Mouse (Mus musculus): Measurements from ENCODE around the gene Asb8. TPM values are rescaled to one million over a fixed set of nuclear protein-coding genes. Genes with fewer than 3 reads are reported as not detected.

Asb8 gene
- total RNA-seq (2014; fragmentation: Nextera tagmentation) (21.0 and 25.6 TPM in 2 replicates), total RNA-seq (2017) (14.8 and 16.4 TPM in 2 replicates)

DNA sequence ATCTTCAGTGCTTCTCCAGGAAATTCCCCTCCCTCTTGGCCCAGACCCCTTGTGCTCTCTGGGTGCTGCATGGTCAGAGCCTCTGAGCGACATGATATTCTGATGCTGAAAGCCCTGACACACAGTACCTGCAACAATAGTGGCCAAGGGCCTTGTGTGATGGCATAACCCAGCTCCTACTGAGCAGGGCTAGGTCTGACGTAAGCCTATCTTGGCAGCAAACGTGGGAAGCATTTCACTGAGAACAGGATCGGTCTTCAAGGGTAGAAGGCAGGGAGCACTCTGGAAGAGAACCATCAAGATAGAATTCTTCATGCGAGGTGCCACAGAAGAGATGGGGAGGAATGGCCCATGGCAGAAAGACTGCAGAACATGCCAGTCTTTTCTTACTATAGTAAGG lies at the start of gene Asb8:
Gene Asb8 (minus strand): TSS at position 101 of the 400 bp plus-strand sequence.
- no peak for ATAC-seq (replicated peaks; ENCODE audit: low FRiP score, low TSS enrichment, poor library complexity, severe bottlenecking)

DNA sequence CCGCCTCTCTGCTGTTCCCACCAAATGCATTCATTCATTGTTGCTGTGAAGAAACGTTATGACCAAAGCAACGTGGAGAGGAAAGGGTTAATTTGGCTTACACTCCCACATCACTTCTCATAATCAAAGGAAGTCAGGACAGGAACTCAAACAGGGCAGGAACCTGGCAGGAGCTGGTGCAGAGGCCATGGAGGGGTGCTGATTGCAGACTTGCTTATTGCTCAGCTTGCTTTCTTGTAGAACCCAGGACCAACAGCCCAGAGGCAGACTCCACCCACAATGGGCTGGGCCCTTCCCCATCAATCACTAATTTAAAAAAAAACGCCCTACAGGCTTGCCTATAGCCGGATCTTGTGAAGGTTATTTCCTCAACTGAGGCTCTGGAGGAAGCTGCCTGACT lies 48.7 kb upstream of the Asb8 start:
- ATAC-seq (replicated peaks; ENCODE audit: low FRiP score, low TSS enrichment, poor library complexity, severe bottlenecking) = no peak

DNA sequence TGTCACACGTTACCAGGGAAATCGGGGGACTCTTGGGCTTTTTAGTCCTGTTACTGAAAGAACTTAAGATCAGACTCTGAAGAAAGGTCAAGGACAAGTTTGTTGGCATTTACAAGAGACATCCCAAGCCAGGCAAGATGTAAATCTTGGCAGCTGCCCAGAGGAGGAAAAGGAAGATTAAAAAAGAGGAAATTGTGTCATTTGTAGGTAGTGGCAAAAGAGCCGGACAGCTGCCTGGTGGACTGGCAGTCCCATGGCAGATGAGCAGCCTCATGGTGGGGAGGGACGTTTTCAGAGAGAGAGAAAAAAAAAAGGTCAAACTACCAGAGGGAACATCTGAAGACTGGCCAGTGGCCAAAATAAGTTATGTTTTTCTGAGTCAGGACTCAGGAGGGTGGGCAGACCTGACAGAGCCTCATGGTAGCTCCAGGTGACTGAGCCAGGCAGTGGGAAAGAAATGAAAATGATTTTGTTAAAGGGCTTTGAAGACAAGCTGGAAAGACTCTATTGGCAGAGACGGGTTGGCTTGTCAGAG lies 48.0 kb upstream of the Asb8 start:
- ATAC-seq (replicated peaks; ENCODE audit: low FRiP score, low TSS enrichment, poor library complexity, severe bottlenecking) = no peak

DNA sequence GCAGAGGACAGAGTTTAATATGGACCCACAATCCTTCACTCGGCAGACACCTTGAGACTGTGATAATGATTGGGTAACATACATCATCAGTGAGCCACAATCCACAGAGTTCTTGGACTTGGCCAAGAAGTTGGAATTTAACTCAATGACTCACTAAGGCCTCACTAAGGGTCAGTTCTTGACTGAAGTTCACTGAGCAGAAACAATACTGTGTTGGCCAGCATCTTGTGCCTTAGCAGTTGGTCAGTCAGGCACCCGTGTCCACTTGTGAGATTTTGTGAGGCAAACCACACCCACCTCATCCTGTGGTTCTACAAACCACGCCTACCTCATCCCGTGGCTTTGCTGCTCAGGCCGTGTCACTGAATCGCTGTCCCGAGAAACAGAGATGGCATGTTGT lies 44.3 kb upstream of the Asb8 start:
- no peak for ATAC-seq (replicated peaks; ENCODE audit: low FRiP score, low TSS enrichment, poor library complexity, severe bottlenecking)

DNA sequence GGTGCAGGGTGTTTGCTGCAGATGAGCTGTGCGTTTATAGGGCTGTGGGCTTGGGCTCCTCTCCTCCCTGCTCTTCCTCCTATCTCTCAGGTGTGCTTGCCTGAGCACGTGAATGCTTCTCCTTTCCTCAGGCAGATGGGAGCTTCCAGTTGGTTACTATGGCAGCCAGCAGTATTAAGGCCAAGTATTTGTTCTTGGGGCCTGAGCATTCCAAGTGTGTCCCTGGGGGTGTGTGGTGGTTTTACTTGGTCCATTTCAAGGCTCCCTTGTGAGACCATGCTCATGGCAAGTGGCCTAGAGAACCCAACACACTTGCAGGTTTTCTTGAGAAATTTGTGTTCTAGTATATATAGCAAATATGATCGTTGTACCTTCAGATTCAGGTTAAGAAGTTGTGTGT lies 30.0 kb upstream of the Asb8 start, which contains the start of gene Olfr288:
Gene Olfr288 (minus strand): TSS at position 101 of the 400 bp plus-strand sequence.
- ATAC-seq (replicated peaks; ENCODE audit: low FRiP score, low TSS enrichment, poor library complexity, severe bottlenecking) = no peak

DNA sequence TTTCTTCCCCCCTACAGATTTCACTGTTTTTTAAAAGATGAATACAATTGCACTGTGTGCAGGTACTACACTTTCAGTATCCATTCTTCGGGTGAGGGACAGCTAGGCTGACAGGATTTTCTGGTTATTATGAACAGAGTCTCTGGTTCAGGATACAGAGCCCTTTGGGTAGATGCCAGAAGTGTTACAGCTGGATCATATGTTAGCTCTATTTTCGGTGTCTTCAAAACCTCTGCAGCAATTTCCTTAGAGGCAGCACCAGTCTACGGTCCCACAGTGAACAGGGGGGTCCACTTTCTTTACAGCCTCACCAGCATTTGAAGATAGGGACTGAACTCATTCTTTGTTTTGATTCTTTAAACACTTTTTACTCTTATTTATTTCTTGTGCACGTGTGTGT lies 19.0 kb upstream of the Asb8 start:
- no peak for ATAC-seq (replicated peaks; ENCODE audit: low FRiP score, low TSS enrichment, poor library complexity, severe bottlenecking)

DNA sequence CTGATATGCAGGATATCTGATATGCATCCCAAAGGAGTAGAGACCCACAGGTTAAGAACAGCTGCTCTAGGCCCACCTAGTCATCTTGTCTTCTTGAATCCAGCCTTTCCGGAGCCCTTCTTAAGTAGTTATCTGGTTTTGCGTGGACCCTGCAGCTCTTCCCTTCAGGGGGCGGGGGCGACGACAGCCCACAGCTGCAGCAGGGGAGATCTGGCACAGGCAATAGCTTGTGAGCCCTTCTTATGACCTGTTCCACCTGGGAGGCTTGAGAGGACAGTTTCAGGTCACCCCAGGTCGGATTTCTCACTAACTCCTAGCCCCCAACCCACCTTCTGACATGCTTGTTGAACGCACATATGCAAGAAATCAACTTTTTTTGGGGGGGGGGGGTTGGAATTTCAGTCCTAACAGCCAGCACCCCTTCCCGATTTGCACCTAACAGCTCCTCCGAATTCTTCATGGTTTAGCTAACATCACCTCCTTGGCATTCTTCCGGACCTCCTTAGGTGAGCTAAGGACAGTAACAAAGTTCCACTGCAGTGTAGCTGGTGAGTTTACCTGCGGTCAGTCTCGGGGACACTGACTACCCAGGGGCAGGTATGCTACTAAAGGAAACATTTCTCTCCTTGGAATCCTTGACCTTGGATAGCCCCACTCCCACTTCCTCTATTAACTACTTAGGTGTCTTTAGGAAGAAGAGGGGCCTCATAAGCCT lies 16.6 kb upstream of the Asb8 start:
- no peak for ATAC-seq (replicated peaks; ENCODE audit: low FRiP score, low TSS enrichment, poor library complexity, severe bottlenecking)

DNA sequence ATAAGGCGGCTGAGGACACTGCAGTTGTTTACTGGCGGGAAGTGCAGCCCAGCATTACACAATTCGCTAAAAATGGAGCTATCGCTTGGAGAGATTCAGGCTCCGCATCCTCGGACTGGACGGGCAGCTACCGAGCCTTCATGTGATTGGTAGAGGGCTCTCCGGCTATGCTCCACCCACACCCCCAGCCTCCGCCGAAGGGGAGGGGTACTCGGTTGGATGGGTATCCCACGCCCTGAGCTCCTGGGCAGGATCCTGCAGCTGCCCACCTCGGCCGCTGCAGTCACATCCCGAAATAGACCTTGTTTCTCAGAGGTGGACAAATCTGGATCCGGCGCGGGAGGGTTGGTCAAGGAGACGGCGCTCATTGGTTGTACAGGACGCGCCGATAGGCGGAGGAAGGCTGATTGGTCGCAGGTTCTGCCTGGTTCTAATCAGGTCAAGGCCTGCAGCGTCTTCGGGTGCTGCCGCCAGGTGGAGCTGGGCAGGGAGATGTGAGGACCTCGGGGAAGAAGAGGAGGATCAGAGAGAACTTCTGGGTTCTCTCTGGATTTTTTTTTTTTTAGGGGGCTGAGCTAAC lies 15.8 kb upstream of the Asb8 start:
- ATAC-seq (replicated peaks; ENCODE audit: low FRiP score, low TSS enrichment, poor library complexity, severe bottlenecking) = peak; percentile 99

DNA sequence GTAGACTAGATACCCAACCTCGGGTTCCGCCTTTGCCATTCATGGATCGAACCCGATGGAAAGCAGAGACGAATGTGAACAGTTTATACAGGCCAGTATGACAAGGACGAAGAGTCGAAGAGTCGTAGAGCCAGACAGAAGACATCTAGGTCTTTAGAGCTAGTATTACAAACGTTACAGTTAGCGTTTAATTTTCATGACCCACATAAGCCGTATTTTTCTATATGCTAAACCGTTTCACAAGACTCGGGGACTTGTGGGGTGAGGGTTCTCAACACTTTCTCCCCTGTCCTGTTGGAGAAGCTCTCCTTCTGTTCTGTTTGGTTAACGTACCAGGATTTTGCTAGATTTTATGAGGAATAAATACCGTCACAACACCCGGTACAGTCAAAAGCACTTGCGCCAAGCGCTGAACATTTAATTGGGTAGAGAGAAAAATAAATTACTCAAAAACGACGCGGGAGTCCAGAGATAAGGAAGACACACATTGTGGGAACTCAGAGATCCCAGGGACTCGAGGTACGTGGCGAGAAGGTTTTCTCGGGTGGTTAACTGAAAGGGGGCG lies 15.2 kb upstream of the Asb8 start:
- ATAC-seq (replicated peaks; ENCODE audit: low FRiP score, low TSS enrichment, poor library complexity, severe bottlenecking) = no peak

DNA sequence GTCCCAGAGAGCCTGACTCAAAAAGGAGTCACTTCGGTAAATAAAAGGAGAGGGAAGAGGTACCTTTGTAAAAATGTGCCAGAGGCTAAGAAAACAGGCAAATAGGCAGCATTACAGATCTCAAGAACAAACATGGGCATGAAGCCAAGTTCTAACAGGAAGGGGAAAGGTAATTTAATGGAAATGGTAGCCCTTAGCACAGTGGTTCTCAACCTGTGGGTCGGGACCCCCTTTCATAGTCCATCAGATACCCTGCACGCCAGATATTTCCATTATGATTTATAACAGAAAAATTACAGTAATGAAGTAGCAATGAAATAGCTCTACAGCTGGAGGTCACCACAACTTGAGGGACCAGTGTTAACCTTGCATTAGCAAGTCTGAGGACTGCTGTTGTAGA lies 11.9 kb upstream of the Asb8 start:
- no peak for ATAC-seq (replicated peaks; ENCODE audit: low FRiP score, low TSS enrichment, poor library complexity, severe bottlenecking)

DNA sequence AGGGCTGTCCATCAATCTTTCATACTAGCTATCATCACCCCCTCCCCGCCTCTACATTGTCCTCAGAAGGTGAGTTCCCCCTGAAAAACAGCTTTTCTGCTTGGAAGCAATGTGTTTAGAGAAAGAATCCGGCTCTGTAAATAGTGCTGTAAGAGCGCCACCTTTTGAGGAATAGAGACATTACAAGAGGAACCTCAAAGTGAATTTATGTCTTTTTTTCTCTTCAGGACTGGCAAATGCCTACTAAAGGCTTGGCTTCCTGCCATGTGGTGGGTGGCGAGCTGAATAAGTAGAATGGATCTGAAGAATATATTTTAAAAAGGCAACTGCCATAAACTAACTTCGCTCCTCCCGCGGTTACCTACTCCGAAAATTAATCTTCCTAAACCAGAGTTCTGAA lies 8.4 kb upstream of the Asb8 start:
- ATAC-seq (replicated peaks; ENCODE audit: low FRiP score, low TSS enrichment, poor library complexity, severe bottlenecking) = no peak; the same call in 1 of the 2 replicates

DNA sequence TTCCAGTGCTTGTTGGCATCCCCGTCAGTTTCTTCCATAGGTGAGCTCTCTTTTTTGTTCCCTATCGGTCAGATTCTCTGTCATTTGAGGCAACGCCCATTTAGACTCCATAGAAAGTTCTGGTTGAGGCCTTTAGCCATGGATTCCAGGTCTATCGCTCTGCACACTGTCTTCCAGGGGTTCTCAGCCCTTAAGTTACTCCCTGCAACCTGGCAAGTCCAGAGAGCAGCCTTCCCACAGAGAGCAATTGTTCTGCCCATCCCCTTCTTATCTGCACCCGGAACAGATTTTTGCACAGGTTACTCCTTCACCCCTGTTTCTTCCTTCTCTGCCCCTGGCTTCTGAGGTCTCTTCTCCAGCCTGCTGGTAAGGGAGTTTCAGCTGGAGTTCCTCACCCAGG lies 6.7 kb upstream of the Asb8 start:
- ATAC-seq (replicated peaks; ENCODE audit: low FRiP score, low TSS enrichment, poor library complexity, severe bottlenecking) = no peak

DNA sequence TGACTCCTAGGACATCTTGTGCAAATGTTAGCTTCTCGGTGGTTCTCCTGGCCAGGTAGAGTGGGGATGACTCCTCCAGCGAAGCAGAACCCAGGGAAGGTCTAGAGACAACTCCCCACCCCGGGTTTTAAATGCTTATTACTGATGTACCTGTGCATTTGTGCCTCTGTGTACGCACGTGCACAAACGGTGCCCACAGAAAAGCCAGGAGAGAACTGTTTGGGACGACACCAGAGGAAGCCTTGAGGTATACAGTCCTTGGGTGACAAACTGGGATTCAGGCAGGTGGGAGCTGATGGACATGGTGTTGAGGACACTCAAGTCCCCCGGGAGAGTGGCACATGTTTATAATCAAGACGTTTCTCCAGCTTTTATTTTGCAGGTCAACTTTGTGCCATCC lies 5.5 kb upstream of the Asb8 start:
- no peak for ATAC-seq (replicated peaks; ENCODE audit: low FRiP score, low TSS enrichment, poor library complexity, severe bottlenecking)

DNA sequence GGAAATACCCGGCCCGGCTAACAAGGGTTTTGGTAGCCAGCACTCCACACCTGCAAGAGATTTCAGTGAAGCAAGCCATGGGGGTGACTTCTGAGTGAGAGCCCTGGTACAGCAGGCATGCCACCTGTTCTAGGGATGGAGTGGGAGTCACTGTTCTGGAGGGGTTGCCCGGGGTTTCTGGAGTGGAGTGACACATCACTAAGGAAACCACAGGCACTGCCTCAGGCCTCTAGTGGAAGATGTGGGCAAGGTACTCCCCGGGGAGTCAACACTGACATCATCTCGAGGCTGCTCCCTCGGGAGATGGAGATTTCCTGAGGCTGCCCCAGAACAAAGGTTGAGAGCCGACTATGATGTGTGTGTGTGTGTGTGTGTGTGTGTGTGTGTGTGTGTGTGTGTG lies 4.9 kb upstream of the Asb8 start:
- no peak for ATAC-seq (replicated peaks; ENCODE audit: low FRiP score, low TSS enrichment, poor library complexity, severe bottlenecking)

DNA sequence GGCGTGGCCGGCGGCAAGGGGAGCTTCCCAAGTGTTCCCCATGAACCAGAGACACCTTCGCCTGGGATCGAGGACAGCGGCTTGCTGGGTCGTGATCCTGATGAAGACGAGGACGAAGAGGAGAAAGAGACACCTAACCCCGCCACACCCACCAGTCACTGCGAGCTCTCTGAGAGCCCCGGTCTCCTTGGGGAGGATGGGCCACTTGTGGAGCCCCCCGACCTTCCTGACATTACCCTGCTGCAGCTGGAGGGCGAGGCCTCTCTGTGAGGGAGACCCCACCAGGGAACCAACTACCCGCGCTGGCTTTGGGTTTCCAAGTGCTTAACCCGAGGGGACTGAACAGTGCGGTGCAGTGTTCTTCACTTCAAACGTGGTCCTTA lies 3.2 kb upstream of the Asb8 start:
- no peak for ATAC-seq (replicated peaks; ENCODE audit: low FRiP score, low TSS enrichment, poor library complexity, severe bottlenecking)

DNA sequence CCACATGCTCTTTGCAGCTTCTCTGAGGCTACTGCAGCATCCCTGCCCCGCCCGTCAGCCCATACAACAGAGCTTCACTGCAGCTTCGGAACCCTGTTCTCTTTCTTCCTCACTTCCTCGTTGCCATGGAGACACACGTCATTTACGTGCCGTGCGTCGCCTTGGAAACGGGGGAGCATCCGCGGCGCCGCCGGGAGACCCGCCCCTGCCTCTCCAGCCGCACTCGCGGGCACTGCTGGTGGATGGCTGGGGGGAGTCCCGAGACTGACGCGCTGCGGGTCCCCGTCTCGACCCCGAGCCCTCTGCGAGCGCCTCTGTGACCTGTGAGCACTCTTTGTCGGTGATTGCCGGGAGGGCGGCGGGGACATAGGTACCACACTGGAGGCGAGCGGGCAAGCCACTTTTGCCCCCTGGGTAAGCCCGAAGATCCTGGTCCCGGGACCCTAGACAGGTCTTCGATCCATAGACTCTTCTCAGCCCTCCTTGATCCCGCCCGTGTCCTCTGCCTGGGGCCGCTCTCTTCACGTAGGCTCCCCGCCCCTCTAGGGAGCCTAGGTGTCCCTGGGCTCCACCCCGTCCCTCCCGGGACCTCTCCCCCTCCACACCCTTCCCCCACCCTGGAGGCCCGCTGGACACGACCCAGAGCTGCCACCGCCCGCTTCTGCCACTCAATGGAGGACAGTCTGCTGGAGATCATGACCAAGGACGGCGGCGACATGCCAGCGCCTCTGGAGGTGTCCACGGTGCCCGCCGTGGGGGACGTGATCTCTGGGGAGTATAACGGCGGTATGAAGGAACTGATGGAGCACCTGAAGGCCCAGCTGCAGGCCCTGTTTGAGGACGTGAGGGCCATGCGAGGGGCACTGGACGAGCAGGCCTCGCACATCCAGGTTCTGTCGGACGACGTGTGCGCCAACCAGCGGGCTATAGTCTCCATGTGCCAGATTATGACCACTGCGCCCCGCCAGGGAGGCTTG lies 2.5 kb upstream of the Asb8 start:
- peak; percentile 7; the same call in 1 of the 2 replicates for ATAC-seq (replicated peaks; ENCODE audit: low FRiP score, low TSS enrichment, poor library complexity, severe bottlenecking)

DNA sequence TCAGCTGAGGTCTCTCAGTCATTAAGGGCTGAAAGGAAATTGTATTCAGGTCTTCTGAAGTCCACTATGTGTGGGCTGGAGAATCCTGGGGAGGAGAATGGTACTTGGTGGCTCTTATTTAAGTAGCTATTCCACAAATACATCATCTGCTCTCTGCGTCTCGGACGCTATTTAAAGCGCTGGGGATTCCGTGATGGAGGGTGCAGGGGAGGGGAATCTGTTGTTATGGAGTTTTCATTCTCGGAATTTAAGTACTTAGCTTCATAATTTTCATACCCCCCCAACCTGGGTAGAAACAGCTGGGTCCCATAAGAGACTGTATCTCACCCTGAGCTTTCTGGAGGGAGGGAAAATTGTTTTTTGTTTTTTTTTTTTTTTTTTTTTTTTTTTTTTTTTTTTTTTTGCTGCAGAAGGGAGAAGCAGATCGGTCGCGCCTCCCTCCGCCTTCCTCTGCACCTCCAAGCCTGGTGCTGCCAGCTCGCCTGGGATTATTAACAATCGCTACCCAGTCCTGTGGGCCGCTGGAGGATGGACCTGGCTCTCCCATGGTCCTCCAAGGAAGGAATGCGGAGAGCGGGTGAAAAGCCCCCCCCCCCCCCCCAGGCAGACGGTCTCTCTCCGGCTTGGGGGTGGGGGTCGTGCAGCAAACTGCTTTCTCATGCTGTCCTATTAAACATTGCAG lies 1.7 kb upstream of the Asb8 start, which contains the start of gene Ccdc184:
Gene Ccdc184 (plus strand): TSS at position 196 of the 682 bp plus-strand sequence.
- no peak for ATAC-seq (replicated peaks; ENCODE audit: low FRiP score, low TSS enrichment, poor library complexity, severe bottlenecking)

DNA sequence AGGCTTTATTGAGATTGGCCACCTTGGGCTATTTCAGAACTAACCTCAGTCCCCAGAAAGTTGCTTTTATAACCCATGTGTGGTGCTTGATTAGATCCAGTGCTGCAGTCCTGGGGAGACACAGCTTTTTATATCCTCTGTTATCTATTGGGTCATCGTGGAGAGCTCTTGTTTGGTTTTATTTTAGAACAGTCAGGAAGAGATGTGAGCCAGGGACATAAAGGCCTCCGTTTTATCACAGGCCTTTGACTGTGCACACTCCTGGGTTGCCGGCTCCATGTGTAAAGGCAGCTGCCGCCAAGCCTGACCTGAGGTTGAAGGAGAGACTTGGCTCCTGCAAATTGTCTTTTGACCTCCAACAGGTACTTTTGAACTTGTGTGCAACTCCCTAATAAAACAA lies 2.9 kb downstream of the Asb8 start:
- ATAC-seq (replicated peaks; ENCODE audit: low FRiP score, low TSS enrichment, poor library complexity, severe bottlenecking) = no peak

Measured in megakaryocyte-erythroid progenitor cell, adult 5-6 weeks (primary cell).